Mouse (Mus musculus) olfactory bulb, adult 2 months (tissue): ENCODE results near the gene Fbxo7. TPM values are rescaled to one million over a fixed set of nuclear protein-coding genes. Genes with fewer than 3 reads are reported as not detected.

Experiments
- H3K27ac ChIP-seq: fragments of 200-500 bp; 2 replicates; pipeline ENCODE4 v1.5.1; 2012; ENCODE audit warnings: low read depth, low read length; ENCODE audit not compliant: insufficient read depth
- H3K4me1 ChIP-seq: fragments of 200-500 bp; 2 replicates; pipeline ENCODE4 v1.6.1; 2012; ENCODE audit warnings: low read length; ENCODE audit not compliant: control insufficient read depth, insufficient read depth
- H3K4me3 ChIP-seq: fragments of 200-500 bp; 2 replicates; pipeline ENCODE4 v1.5.1; 2012; ENCODE audit warnings: mild to moderate bottlenecking, low read depth, low read length, moderate library complexity; ENCODE audit not compliant: insufficient read depth
- CTCF ChIP-seq: fragments of 200-500 bp; IDR thresholded peaks from 2 replicates; pipeline ENCODE4 v1.5.1; 2012; ENCODE audit warnings: low read depth, mild to moderate bottlenecking, low read length, moderate library complexity; ENCODE audit not compliant: insufficient read depth
- POLR2A ChIP-seq: fragments of 200-500 bp; IDR thresholded peaks from 2 replicates; pipeline ENCODE4 v1.6.1; 2012; ENCODE audit warnings: mild to moderate bottlenecking, low read depth, low read length, moderate library complexity; ENCODE audit not compliant: insufficient read depth
- WGBS: fragments of 180-500 bp; shearing (Covaris S2); methylation state at CpG from one replicate; pipeline ENCODE4 v1.1.7; 2018; 5-methylcytosine and 5-hydroxymethylcytosine counted together
- polyA plus RNA-seq: library from polyadenylated mRNA; stranded (reverse); fragments of >200 nt; gene quantifications from 2 replicates; pipeline ENCODE4 v1.2.4, GENCODE M21; 2012; ENCODE audit warnings: low replicate concordance; ENCODE audit not compliant: missing spikeins, insufficient read depth, insufficient read length

Gene Fbxo7
- polyA plus RNA-seq, 1 experiment, result not detected

- no peak overlapping the region for H3K4me3 ChIP-seq
- TF ChIP-seq POLR2A (no peak), CTCF (no peak)
- peaks cover 2% of the 10 kb centered on the region; the same call in 1 of the 2 replicates for H3K4me1 ChIP-seq
- 47% methylated on average over 3 of the region's 3 CpGs for WGBS
- no peak overlapping the region for H3K27ac ChIP-seq
Observed at GRCm38 (mm10) chr10:86069341-86069740, 47.6 kb downstream of the Fbxo7 start.

DNA sequence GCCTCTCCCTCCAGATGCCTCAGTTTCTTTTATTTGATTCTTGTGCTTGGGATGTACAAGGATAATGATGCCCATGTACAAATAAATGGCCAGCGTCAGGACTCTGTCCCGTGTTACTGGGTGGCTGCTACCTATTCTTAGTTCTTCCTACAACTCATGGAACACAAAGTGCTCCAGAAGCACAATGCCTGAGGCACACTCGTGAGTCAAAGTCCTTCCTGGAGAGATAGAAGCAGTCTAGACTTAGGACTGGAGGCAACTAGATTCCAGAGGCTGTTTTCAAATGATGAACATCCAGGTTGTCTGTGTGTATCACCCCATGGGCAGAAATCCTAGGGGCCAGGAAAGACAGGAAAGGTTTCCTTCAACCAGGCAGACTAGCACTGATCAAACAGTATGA lies 49.0 kb downstream of the Fbxo7 start:
- Histone ChIP-seq H3K4me3 (no peak overlapping the region), H3K27ac (no peak overlapping the region), H3K4me1 (no peaks in the 10 kb centered on the region)
- TF ChIP-seq POLR2A (no peak), CTCF (no peak)
- WGBS, result 96% methylated on average over 3 of the region's 3 CpGs

GRCm38 (mm10) chr10:86074134-86074533 lies 52.4 kb downstream of the Fbxo7 start:
- Histone ChIP-seq H3K27ac (no peak overlapping the region), H3K4me1 (no peaks in the 10 kb centered on the region), H3K4me3 (no peak overlapping the region)
- TF ChIP-seq CTCF, result no peak
- no peak for TF ChIP-seq POLR2A
- WGBS, result 79% methylated on average over 4 of the region's 4 CpGs

- 85% methylated on average over 9 of the region's 9 CpGs for WGBS
- Histone ChIP-seq H3K27ac (no peak overlapping the region), H3K4me1 (no peaks in the 10 kb centered on the region), H3K4me3 (no peak overlapping the region)
- no peak for TF ChIP-seq POLR2A
- TF ChIP-seq CTCF, result no peak
Observed at GRCm38 (mm10) chr10:86074971-86075711, 53.4 kb downstream of the Fbxo7 start.

DNA sequence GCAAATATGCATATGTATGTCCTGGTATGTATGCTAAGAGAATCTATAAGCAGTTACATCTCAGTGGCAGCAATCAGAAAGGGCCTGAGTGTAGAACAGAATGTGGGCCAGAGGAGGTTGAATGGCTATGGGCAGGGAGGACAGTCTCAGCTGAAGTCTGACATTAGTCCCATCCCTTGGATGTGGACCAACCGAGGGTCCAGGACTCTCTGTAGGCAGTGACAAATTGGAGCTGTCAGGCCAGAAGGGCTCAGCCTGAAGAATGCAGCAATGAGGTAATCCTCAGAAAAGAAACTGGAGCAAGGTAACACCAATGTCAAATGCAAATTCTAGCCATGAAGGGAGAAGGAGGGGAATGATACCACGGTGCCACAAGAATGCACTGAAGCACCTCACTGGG lies 55.5 kb downstream of the Fbxo7 start:
- WGBS, result 87% methylated on average over 2 of the region's 2 CpGs

GRCm38 (mm10) chr10:86078761-86079160 lies 57.0 kb downstream of the Fbxo7 start:
- WGBS, result 53% methylated on average over 2 of the region's 2 CpGs
- Histone ChIP-seq H3K4me1 (no peaks in the 10 kb centered on the region), H3K4me3 (no peak overlapping the region), H3K27ac (no peak overlapping the region)
- no peak for TF ChIP-seq CTCF
- TF ChIP-seq POLR2A, result no peak

More for the DNA sequence above, 55.5 kb downstream of the Fbxo7 start:
- TF ChIP-seq CTCF (no peak), POLR2A (no peak)
- Histone ChIP-seq H3K4me3 (no peak overlapping the region), H3K4me1 (no peaks in the 10 kb centered on the region), H3K27ac (no peak overlapping the region)

DNA sequence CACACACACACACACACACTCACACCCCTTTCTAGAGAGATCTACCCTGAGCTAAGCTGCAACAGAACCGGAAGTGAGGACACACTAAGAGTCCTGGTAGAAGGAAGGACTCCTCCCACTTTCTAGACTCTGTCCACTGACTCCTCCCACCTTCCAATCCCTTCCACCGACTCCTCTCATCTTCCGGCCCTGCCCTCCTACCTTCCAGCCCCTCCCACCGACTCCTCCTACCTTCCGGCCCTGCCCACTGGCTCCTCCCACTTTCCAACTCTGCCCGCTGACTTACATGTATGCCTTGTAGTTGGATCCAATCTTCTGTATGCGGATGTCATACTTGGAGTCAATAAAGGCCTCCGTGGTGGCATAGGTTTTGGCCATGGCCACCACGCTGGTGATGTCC lies 58.1 kb downstream of the Fbxo7 start:
- no peak for TF ChIP-seq POLR2A
- no peak for TF ChIP-seq CTCF
- Histone ChIP-seq H3K4me3 (no peak overlapping the region), H3K4me1 (no peaks in the 10 kb centered on the region), H3K27ac (no peak overlapping the region)
- WGBS, result 89% methylated on average over 9 of the region's 9 CpGs

DNA sequence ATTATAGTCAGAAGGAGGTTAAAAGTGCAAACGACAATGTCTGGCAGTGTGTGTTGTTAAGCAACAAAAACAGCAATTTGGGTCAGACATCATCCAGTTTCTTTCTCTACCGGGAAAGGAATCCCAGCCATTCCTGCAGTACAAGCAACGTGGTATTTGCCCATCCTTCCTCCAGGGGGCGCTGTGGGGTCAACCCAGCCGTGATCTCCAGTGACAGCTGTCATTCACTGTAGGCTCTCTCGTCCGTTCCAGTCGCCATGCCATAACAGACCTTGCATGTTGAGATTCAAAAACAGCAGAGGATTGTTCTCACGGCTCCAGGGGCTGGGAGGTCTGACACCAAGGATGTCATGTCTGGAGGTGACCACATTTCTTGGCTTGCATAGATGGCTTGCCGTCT lies 70.1 kb downstream of the Fbxo7 start:
- no peak overlapping the region for H3K4me3 ChIP-seq
- 45% methylated on average over 10 of the region's 10 CpGs for WGBS
- no peaks in the 10 kb centered on the region for H3K4me1 ChIP-seq
- TF ChIP-seq POLR2A (no peak), CTCF (peak; percentile 72)
- no peak overlapping the region for H3K27ac ChIP-seq

- Histone ChIP-seq H3K27ac (no peak overlapping the region), H3K4me3 (no peak overlapping the region), H3K4me1 (no peaks in the 10 kb centered on the region)
- TF ChIP-seq POLR2A (no peak), CTCF (no peak)
- WGBS, result 86% methylated on average over 14 of the region's 14 CpGs
Observed at GRCm38 (mm10) chr10:86093109-86094035, 71.6 kb downstream of the Fbxo7 start.
